Mouse (Mus musculus) lung, adult 2 months (tissue): ENCODE results near the gene Grk3.

Experiments used
- CTCF ChIP-seq: fragments of 200-500 bp; IDR thresholded peaks from 2 replicates; pipeline ENCODE4 v1.5.1; 2011; ENCODE audit warnings: mild to moderate bottlenecking, low read length, control low read depth; ENCODE audit not compliant: insufficient read depth
- POLR2A ChIP-seq: fragments of 200-500 bp; IDR thresholded peaks from 2 replicates; pipeline ENCODE4 v1.6.1; 2011; ENCODE audit warnings: low read depth, mild to moderate bottlenecking, control low read depth, low read length, borderline replicate concordance; ENCODE audit errors: extremely low read depth

DNA sequence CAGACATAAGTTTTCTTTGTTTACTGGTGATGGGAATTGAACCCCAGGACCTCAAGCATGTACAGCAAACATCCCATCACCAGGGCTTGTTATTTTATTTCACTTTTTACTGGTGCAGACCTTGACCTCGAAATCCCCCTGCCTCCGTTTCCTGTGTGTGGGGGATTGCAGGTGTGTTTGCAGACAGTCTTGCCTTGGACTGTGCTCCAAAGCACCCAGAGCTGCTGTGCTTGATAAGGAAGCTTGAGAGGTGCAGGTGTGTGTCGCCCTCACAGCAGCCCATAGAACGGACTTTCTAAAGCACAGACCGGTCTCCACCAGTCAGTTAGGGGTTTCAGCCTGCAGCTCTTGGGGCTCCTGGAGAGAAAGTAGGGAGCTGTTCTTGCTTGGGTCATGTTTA is 11.1 kb upstream of the Grk3 start:
- no peak for TF ChIP-seq POLR2A
- no peak for TF ChIP-seq CTCF
